13 mouse cellular contexts compared by ENCODE assay signal in the genomic region with DNA sequence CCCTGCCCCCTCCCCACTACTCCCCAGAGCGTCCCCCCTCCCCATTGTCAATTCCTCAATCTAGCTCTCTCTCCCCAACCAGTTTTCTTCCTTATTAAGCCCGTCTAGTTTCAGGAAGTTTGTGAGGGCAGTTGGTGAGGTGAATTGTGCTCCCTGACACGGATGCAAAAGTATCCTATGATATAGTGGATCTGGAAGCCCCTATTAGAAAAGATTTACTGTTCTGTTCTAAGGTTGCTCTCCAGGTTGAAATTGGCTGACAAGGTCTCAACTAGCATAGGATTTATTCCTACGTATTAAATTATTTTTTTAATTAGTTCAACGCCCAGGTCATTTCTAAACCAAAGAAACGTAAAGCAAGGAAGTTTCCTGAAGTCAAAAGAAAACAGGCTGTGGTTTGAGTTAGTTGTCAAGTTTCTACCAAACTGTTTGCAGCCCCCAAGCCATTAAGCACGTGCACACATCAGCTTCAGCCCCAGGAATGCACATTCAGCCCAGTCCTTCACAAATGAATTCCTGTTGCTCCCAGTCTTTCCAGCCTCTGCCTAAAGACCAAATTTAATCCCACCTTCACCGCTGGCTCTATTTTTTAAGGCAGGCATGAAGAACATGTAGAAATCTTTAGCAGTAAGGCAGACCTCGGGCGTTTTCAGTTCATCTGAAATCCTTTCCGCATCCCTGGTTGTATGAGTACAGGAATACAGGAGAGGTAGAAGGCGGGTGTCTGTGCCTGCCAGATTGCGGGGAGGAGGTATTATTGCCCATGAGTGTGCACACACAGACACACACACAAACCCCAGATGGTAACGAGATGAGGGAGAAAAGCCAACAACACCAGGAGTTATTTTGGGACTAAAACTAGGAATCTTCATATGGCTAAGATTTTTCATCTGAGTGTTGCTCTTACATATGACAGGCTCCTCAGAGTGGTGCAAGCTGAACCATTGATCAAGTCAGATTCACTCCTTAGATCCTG.
DNase-seq lines count a peak whose midpoint lies in the region; ATAC-seq and TF ChIP-seq lines count a peak whose summit lies in the region.
"Had no signal": no experiment of that assay in that cellular context is flagged by ENCODE, and none has a peak within 500 bp of the region (broad histone marks: within the 10 kb centered on the region; RNA-seq: fewer than 3 reads in every experiment).

No protein-coding gene starts in this region.

- H3K4me2 ChIP-seq in kidney, embryonic 15.5 days = no peak overlapping the region
- H3K4me2 ChIP-seq: intestine, embryonic 15.5 days; stomach, embryonic 15.5 days had no signal

- H3K27me3 ChIP-seq in kidney, embryonic 15.5 days = no peaks in the 10 kb centered on the region
- H3K27me3 ChIP-seq: intestine, embryonic 15.5 days; stomach, embryonic 15.5 days had no signal

- H3K4me3 ChIP-seq in kidney, embryonic 15.5 days (replicated peaks) = no peak overlapping the region
- no peak overlapping the region for H3K4me3 ChIP-seq in left cerebral cortex, adult 2 months
- H3K4me3 ChIP-seq: intestine, embryonic 15.5 days; stomach, embryonic 15.5 days had no signal

- H3K36me3 ChIP-seq in kidney, embryonic 15.5 days = no peaks in the 10 kb centered on the region
- H3K36me3 ChIP-seq: intestine, embryonic 15.5 days; stomach, embryonic 15.5 days had no signal

- H3K9me3 ChIP-seq in kidney, embryonic 15.5 days (replicated peaks) = no peaks in the 10 kb centered on the region
- H3K9me3 ChIP-seq: intestine, embryonic 15.5 days; stomach, embryonic 15.5 days had no signal

- H3K9ac ChIP-seq in kidney, embryonic 15.5 days = no peak overlapping the region
- H3K9ac ChIP-seq: intestine, embryonic 15.5 days; stomach, embryonic 15.5 days had no signal

- DNase-seq in kidney, postnatal 4 days = no peak
- peak; percentile 33 to 48 for DNase-seq in frontal cortex, postnatal 10 days (ENCODE audit: low spot score in 2 of 2)
- DNase-seq in left cerebral cortex, adult 2 months (ENCODE audit: extremely low spot score in 1 of 2, low spot score in 2 of 2) = peak; percentile 55 to 56
- peak; percentile 76 for DNase-seq in right cerebral cortex, postnatal 25 days
- no peak for DNase-seq in ovary, postnatal 10 days (ENCODE audit: low spot score)
- no peak for DNase-seq in testis, postnatal 10 days (ENCODE audit: low spot score)
- no peak for DNase-seq in spleen, postnatal 10 days (ENCODE audit: low spot score in 2 of 2)
- DNase-seq: heart, postnatal 14 days; lung, postnatal 4 days had no signal

- intact Hi-C loops in left cerebral cortex, adult 2 months (cut with DNase I) = loop anchor here (1.0 to 10.0 kb wide), 5 partner anchors 191 to 1176 kb away; a partner anchor contains a TSS

- WGBS in kidney, embryonic 15.5 days = 36% methylated on average over 14 of the region's 14 CpGs

- peaks cover 26% of the 10 kb centered on the region for H3K4me1 ChIP-seq in kidney, embryonic 15.5 days
- H3K4me1 ChIP-seq: intestine, embryonic 15.5 days; stomach, embryonic 15.5 days had no signal

- 0 out of 2 replicates have a peak, but pooled peaks have one; percentile 58 for ATAC-seq in kidney, embryonic 15.5 days (replicated peaks; ENCODE audit: low FRiP score)
- ATAC-seq: CD4-positive, CD25-positive, alpha-beta regulatory T cell, adult 4 months; intestine, embryonic 15.5 days had no signal

- TF ChIP-seq CTCF in left cerebral cortex, adult 2 months (IDR thresholded peaks at IDR 0.05) = no peak

- peak overlapping the region; percentile 77 for H3K27ac ChIP-seq in kidney, embryonic 15.5 days
- H3K27ac ChIP-seq in left cerebral cortex, adult 2 months = peak overlapping the region; percentile 32; the same call in 1 of the 2 replicates
- H3K27ac ChIP-seq: intestine, embryonic 15.5 days; stomach, embryonic 15.5 days had no signal

Comparison
In these comparisons a context has a peak if more than half of its experiments do, and no peak if none do; other contexts are left out.
1. DNase-seq: peak in frontal cortex, postnatal 10 days (2 of 2), left cerebral cortex, adult 2 months (2 of 2) and right cerebral cortex, postnatal 25 days (single experiment); none in kidney, postnatal 4 days (0 of 2), ovary, postnatal 10 days (single experiment), testis, postnatal 10 days (single experiment) and spleen, postnatal 10 days (0 of 2).